Mouse (Mus musculus) liver, postnatal 0 days (tissue): Measurements from ENCODE around the gene Sfxn2.

Experiments
- CTCF ChIP-seq: sonication (generic); IDR thresholded peaks from 2 replicates; pipeline ENCODE4 v1.5.1; 2016; ENCODE audit warnings: antibody characterized with exemption, low read depth
- EP300 ChIP-seq: IDR thresholded peaks from 2 replicates; pipeline ENCODE4 v1.6.1; 2016; ENCODE audit warnings: antibody characterized with exemption, low read depth, mild to moderate bottlenecking

DNA sequence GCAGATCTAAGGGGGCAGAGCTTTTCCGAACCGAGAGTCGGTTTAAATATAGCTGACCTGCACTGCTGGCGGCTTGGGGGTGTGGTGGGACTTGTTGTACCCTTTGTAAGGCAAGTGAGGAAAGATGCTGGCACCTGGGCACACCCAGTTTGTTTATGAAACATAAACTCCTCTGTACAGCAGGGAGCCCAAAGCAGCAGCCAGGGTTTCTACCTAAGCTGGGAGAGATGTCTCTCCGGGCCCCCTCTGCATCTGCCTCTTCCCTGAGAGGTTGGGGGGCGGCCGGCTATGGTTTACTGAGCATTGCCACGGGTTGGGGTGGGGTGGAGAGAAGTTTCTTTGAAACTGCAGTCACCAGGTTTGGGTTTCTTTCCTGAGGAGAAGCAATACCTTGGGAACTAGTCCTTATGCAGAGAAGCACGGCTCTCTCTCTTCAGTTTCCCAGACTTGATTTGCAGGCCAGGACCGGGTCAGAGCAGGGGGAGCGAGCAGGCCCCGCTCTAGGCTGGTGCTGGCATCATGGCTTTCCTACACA is 49.6 kb downstream of the Sfxn2 start:
- TF ChIP-seq CTCF (no peak), EP300 (no peak)
